Mouse (Mus musculus) midbrain, postnatal 0 days (tissue): ENCODE measurements around the gene Zfp446. TPM values are rescaled to one million over a fixed set of nuclear protein-coding genes. Genes with fewer than 3 reads are reported as not detected.
"Not testable (repeated sequence)": the region's sequence is repeated elsewhere in the genome, so short reads cannot be mapped to it uniquely, and the experiment has no call there.

Source experiments
- ATAC-seq: fragments of 200-750 bp; cut with Nextera tagmentation; 2 replicates; pipeline ENCODE4 v1.8.0; 2017; ENCODE audit warnings: moderate number of reproducible peaks, mild to moderate bottlenecking, moderate TSS enrichment, moderate library complexity; ENCODE audit not compliant: low FRiP score
- DNase-seq: peaks from one replicate; pipeline ENCODE4 v3.0.0-alpha.2; 2015; ENCODE audit warnings: low spot score
- H3K27ac ChIP-seq: fragments of 300-500 bp; sonication (generic); 2 replicates; pipeline ENCODE4 v1.5.1; 2014; ENCODE audit warnings: low read depth, mild to moderate bottlenecking, low read length, mixed read lengths
- H3K27me3 ChIP-seq: fragments of 300-500 bp; sonication (generic); 2 replicates; pipeline ENCODE4 v1.6.1; 2014; ENCODE audit warnings: low read length, control low read depth, mixed read lengths; ENCODE audit not compliant: insufficient read depth
- H3K36me3 ChIP-seq: fragments of 300-500 bp; sonication (generic); 2 replicates; pipeline ENCODE4 v1.6.1; 2014; ENCODE audit warnings: low read length, control low read depth, mixed read lengths; ENCODE audit not compliant: insufficient read depth
- H3K4me1 ChIP-seq: fragments of 300-500 bp; sonication (generic); 2 replicates; pipeline ENCODE4 v1.6.1; 2014; ENCODE audit warnings: mild to moderate bottlenecking, control low read depth, antibody characterized with exemption, low read length, mixed read lengths; ENCODE audit not compliant: insufficient read depth
- H3K4me2 ChIP-seq: fragments of 300-500 bp; sonication (generic); 2 replicates; pipeline ENCODE4 v1.6.1; 2014; ENCODE audit warnings: low read depth, mild to moderate bottlenecking, low read length, mixed read lengths; ENCODE audit not compliant: poor library complexity, severe bottlenecking
- H3K4me3 ChIP-seq: fragments of 300-500 bp; sonication (generic); 2 replicates; pipeline ENCODE4 v1.5.1; 2014; ENCODE audit warnings: low read depth, mild to moderate bottlenecking, low read length, moderate library complexity
- H3K9ac ChIP-seq: fragments of 300-500 bp; sonication (generic); replicated peaks from 2 replicates; pipeline ENCODE4 v1.6.1; 2014; ENCODE audit warnings: mild to moderate bottlenecking, low read length, moderate library complexity, mixed read lengths; ENCODE audit not compliant: poor library complexity, severe bottlenecking
- H3K9me3 ChIP-seq: fragments of 300-500 bp; sonication (generic); 2 replicates; pipeline ENCODE4 v1.6.1; 2016; ENCODE audit warnings: low read length, control low read depth
- CTCF ChIP-seq: IDR thresholded peaks from 2 replicates; pipeline ENCODE4 v1.5.1; 2016; ENCODE audit warnings: antibody characterized with exemption, mild to moderate bottlenecking
- WGBS: fragments of 180-500 bp; shearing (Covaris S2); extraction: QIAGEN DNeasy Blood & Tissue Kit; methylation state at CpG from one replicate; pipeline ENCODE4 v1.1.7; 2014; 5-methylcytosine and 5-hydroxymethylcytosine counted together
- polyA plus RNA-seq: library from polyadenylated mRNA; unstranded; fragments of >200 nt; fragmentation: Nextera tagmentation; extraction: Ambion mirVana; gene quantifications from 2 replicates; pipeline ENCODE4 v1.2.1, GENCODE M21; 2015
- total RNA-seq: library from RNA; depleted of rRNA; stranded (reverse); fragments of >200 nt; gene quantifications from 2 replicates; pipeline ENCODE4 v1.2.3, GENCODE M21; 2014; rRNA removed

Gene Zfp446
- total RNA-seq (11.9 and 13.0 TPM in 2 replicates), polyA plus RNA-seq (8.2 and 8.9 TPM in 2 replicates)

GRCm38 (mm10) chr7:12977682-12978389 is at the start of gene Zfp446:
TSS of gene Zfp446 (plus strand) at chr7:12977848.
- Histone ChIP-seq H3K4me1 (peaks cover 7% of the 10 kb centered on the region; the same call in 1 of the 2 replicates), H3K4me3 (peak within 1 kb of the TSS; percentile 54), H3K4me2 (peak within 1 kb of the TSS; percentile 62), H3K9ac (peak within 1 kb of the TSS; percentile 65), H3K9me3 (no peaks in the 10 kb centered on the region), H3K27ac (peak within 1 kb of the TSS; percentile 91), H3K36me3 (peaks cover 11% of the 10 kb centered on the region), H3K27me3 (no peaks in the 10 kb centered on the region)
- DNase-seq (peak; percentile 99), ATAC-seq (peak; percentile 99)
- no peak for TF ChIP-seq CTCF
- WGBS: under 1% methylated on average over 49 of the region's 49 CpGs

- Histone ChIP-seq H3K27me3 (no peaks in the 10 kb centered on the region), H3K27ac (no peak overlapping the region), H3K9me3 (no peaks in the 10 kb centered on the region), H3K9ac (no peak overlapping the region), H3K36me3 (0 out of 2 replicates have a peak, but pooled peaks cover 2% of the 10 kb centered on the region), H3K4me2 (no peak overlapping the region), H3K4me1 (no peaks in the 10 kb centered on the region), H3K4me3 (no peak overlapping the region)
- no peak for DNase-seq
- no peak for TF ChIP-seq CTCF
- ATAC-seq: no peak
- 58% methylated on average over 4 of the region's 4 CpGs for WGBS
Observed at GRCm38 (mm10) chr7:12933615-12934140, 44.0 kb upstream of the Zfp446 start.

GRCm38 (mm10) chr7:12934808-12935207 is 42.8 kb upstream of the Zfp446 start:
- TF ChIP-seq CTCF: no peak
- ATAC-seq (no peak), DNase-seq (no peak)
- Histone ChIP-seq H3K4me2 (no peak overlapping the region), H3K9ac (no peak overlapping the region), H3K4me3 (no peak overlapping the region), H3K9me3 (no peaks in the 10 kb centered on the region), H3K36me3 (no peaks in the 10 kb centered on the region), H3K4me1 (no peaks in the 10 kb centered on the region), H3K27me3 (no peaks in the 10 kb centered on the region), H3K27ac (no peak overlapping the region)
- WGBS: 88% methylated on average over 3 of the region's 3 CpGs

- not testable (repeated sequence) for DNase-seq, H3K4me1 ChIP-seq, H3K4me2 ChIP-seq, H3K4me3 ChIP-seq, H3K27me3 ChIP-seq, H3K9ac ChIP-seq, H3K27ac ChIP-seq, H3K36me3 ChIP-seq, H3K9me3 ChIP-seq, ATAC-seq
- 86% methylated on average over 4 of the region's 4 CpGs for WGBS
Observed at GRCm38 (mm10) chr7:12937254-12937803, 40.3 kb upstream of the Zfp446 start.

GRCm38 (mm10) chr7:12940599-12940998 is 37.0 kb upstream of the Zfp446 start:
- Histone ChIP-seq H3K4me1 (no peaks in the 10 kb centered on the region), H3K27ac (no peak overlapping the region), H3K4me3 (no peak overlapping the region), H3K9ac (no peak overlapping the region), H3K9me3 (no peaks in the 10 kb centered on the region), H3K27me3 (no peaks in the 10 kb centered on the region), H3K4me2 (no peak overlapping the region), H3K36me3 (no peaks in the 10 kb centered on the region)
- ATAC-seq (no peak), DNase-seq (no peak)
- WGBS: 78% methylated on average over 4 of the region's 4 CpGs
- no peak for TF ChIP-seq CTCF

- Histone ChIP-seq H3K27ac (no peak overlapping the region), H3K4me3 (no peak overlapping the region), H3K4me2 (no peak overlapping the region), H3K9me3 (no peaks in the 10 kb centered on the region), H3K4me1 (no peaks in the 10 kb centered on the region), H3K9ac (no peak overlapping the region), H3K27me3 (no peaks in the 10 kb centered on the region), H3K36me3 (no peaks in the 10 kb centered on the region)
- DNase-seq (no peak), ATAC-seq (no peak)
- peak; percentile 37; the same call in 1 of the 2 replicates for TF ChIP-seq CTCF
Observed at GRCm38 (mm10) chr7:12943488-12943887, 34.2 kb upstream of the Zfp446 start.
